Mouse (Mus musculus): ENCODE measurements around the gene Snai1. TPM values are rescaled to one million over a fixed set of nuclear protein-coding genes. Genes with fewer than 3 reads are reported as not detected.
A peak's percentile ranks its signal among the peaks of the same experiment; 100 is the strongest.

Gene Snai1
- polyA plus RNA-seq, 1 experiment from 2014 or later = 4.4 TPM

- Histone ChIP-seq H3K9ac (replicated peaks; ENCODE audit: low read depth, low read length) (peak overlapping the region; percentile 51), H3K4me2 (ENCODE audit: low read length) (peak overlapping the region; percentile 42), H3K27me3 (replicated peaks; ENCODE audit: control insufficient read depth, insufficient read depth, low read length) (no peaks in the 10 kb centered on the region; the same call in 1 of the 2 replicates), H3K4me3 (replicated peaks; ENCODE audit: low read length) (peak overlapping the region; percentile 23; the same call in 1 of the 2 replicates), H3K9me3 (ENCODE audit: control insufficient read depth, low read length) (no peaks in the 10 kb centered on the region), H3K27ac (ENCODE audit: low read length) (no peak overlapping the region), H3K36me3 (ENCODE audit: control insufficient read depth, insufficient read depth) (no peaks in the 10 kb centered on the region), H3K4me1 (replicated peaks; ENCODE audit: control insufficient read depth, insufficient read depth, low read length) (peaks cover 23% of the 10 kb centered on the region)
- no peak for ATAC-seq
- WGBS = 17% methylated on average over 24 of the region's 27 CpGs
Observed at GRCm38 (mm10) chr2:167559413-167559812, 21.4 kb downstream of the Snai1 start.

GRCm38 (mm10) chr2:167562101-167562500 lies 24.1 kb downstream of the Snai1 start:
- Histone ChIP-seq H3K36me3 (ENCODE audit: control insufficient read depth, insufficient read depth) (no peaks in the 10 kb centered on the region), H3K27me3 (replicated peaks; ENCODE audit: control insufficient read depth, insufficient read depth, low read length) (no peaks in the 10 kb centered on the region; the same call in 1 of the 2 replicates), H3K9me3 (ENCODE audit: control insufficient read depth, low read length) (no peaks in the 10 kb centered on the region), H3K9ac (replicated peaks; ENCODE audit: low read depth, low read length) (no peak overlapping the region), H3K4me3 (replicated peaks; ENCODE audit: low read length) (no peak overlapping the region), H3K4me2 (ENCODE audit: low read length) (no peak overlapping the region), H3K27ac (ENCODE audit: low read length) (no peak overlapping the region), H3K4me1 (replicated peaks; ENCODE audit: control insufficient read depth, insufficient read depth, low read length) (peaks cover 25% of the 10 kb centered on the region)
- 11% methylated on average over 8 of the region's 8 CpGs for whole genome bisulfite sequencing
- no peak; the same call in 1 of the 2 replicates for ATAC-seq

GRCm38 (mm10) chr2:167563035-167563434 lies 25.0 kb downstream of the Snai1 start:
- no peak overlapping the region for H3K27ac ChIP-seq (ENCODE audit: low read length)
- H3K4me1 ChIP-seq (replicated peaks; ENCODE audit: control insufficient read depth, insufficient read depth, low read length) = peaks cover 25% of the 10 kb centered on the region
- no peak overlapping the region for H3K9ac ChIP-seq (replicated peaks; ENCODE audit: low read depth, low read length)
- no peak for ATAC-seq
- no peaks in the 10 kb centered on the region; the same call in 1 of the 2 replicates for H3K27me3 ChIP-seq (replicated peaks; ENCODE audit: control insufficient read depth, insufficient read depth, low read length)
- H3K9me3 ChIP-seq (ENCODE audit: control insufficient read depth, low read length) = no peaks in the 10 kb centered on the region
- no peak overlapping the region for H3K4me2 ChIP-seq (ENCODE audit: low read length)
- no peaks in the 10 kb centered on the region for H3K36me3 ChIP-seq (ENCODE audit: control insufficient read depth, insufficient read depth)
- H3K4me3 ChIP-seq (replicated peaks; ENCODE audit: low read length) = no peak overlapping the region
- WGBS = 78% methylated on average over 5 of the region's 5 CpGs

GRCm38 (mm10) chr2:167563703-167564102 lies 25.7 kb downstream of the Snai1 start:
- Histone ChIP-seq H3K4me2 (ENCODE audit: low read length) (no peak overlapping the region), H3K9ac (replicated peaks; ENCODE audit: low read depth, low read length) (no peak overlapping the region), H3K27ac (ENCODE audit: low read length) (no peak overlapping the region), H3K36me3 (ENCODE audit: control insufficient read depth, insufficient read depth) (no peaks in the 10 kb centered on the region), H3K27me3 (replicated peaks; ENCODE audit: control insufficient read depth, insufficient read depth, low read length) (no peaks in the 10 kb centered on the region; the same call in 1 of the 2 replicates), H3K9me3 (ENCODE audit: control insufficient read depth, low read length) (no peaks in the 10 kb centered on the region), H3K4me3 (replicated peaks; ENCODE audit: low read length) (no peak overlapping the region), H3K4me1 (replicated peaks; ENCODE audit: control insufficient read depth, insufficient read depth, low read length) (peaks cover 25% of the 10 kb centered on the region)
- peak; percentile 28; the same call in 1 of the 2 replicates for ATAC-seq
- 51% methylated on average over 12 of the region's 12 CpGs for WGBS

- H3K4me1 ChIP-seq (replicated peaks; ENCODE audit: control insufficient read depth, insufficient read depth, low read length) = peaks cover 20% of the 10 kb centered on the region
- 89% methylated on average over 13 of the region's 13 CpGs for WGBS
- H3K4me3 ChIP-seq (replicated peaks; ENCODE audit: low read length) = no peak overlapping the region
- no peaks in the 10 kb centered on the region for H3K36me3 ChIP-seq (ENCODE audit: control insufficient read depth, insufficient read depth)
- H3K9me3 ChIP-seq (ENCODE audit: control insufficient read depth, low read length) = no peaks in the 10 kb centered on the region
- no peak overlapping the region for H3K4me2 ChIP-seq (ENCODE audit: low read length)
- H3K27me3 ChIP-seq (replicated peaks; ENCODE audit: control insufficient read depth, insufficient read depth, low read length) = no peaks in the 10 kb centered on the region; the same call in 1 of the 2 replicates
- H3K9ac ChIP-seq (replicated peaks; ENCODE audit: low read depth, low read length) = no peak overlapping the region
- ATAC-seq = no peak
- no peak overlapping the region for H3K27ac ChIP-seq (ENCODE audit: low read length)
Observed at GRCm38 (mm10) chr2:167564551-167565311, 26.7 kb downstream of the Snai1 start.

- Histone ChIP-seq H3K9me3 (ENCODE audit: control insufficient read depth, low read length) (no peaks in the 10 kb centered on the region), H3K4me2 (ENCODE audit: low read length) (no peak overlapping the region), H3K4me1 (replicated peaks; ENCODE audit: control insufficient read depth, insufficient read depth, low read length) (peaks cover 19% of the 10 kb centered on the region), H3K27me3 (replicated peaks; ENCODE audit: control insufficient read depth, insufficient read depth, low read length) (no peaks in the 10 kb centered on the region), H3K9ac (replicated peaks; ENCODE audit: low read depth, low read length) (no peak overlapping the region), H3K36me3 (ENCODE audit: control insufficient read depth, insufficient read depth) (no peaks in the 10 kb centered on the region), H3K4me3 (replicated peaks; ENCODE audit: low read length) (no peak overlapping the region), H3K27ac (ENCODE audit: low read length) (no peak overlapping the region)
- WGBS = 80% methylated on average over 3 of the region's 3 CpGs
- no peak for ATAC-seq
Observed at GRCm38 (mm10) chr2:167565312-167565656, 27.3 kb downstream of the Snai1 start.

GRCm38 (mm10) chr2:167565682-167566081 lies 27.7 kb downstream of the Snai1 start:
- Histone ChIP-seq H3K4me2 (ENCODE audit: low read length) (no peak overlapping the region), H3K4me3 (replicated peaks; ENCODE audit: low read length) (no peak overlapping the region), H3K27ac (ENCODE audit: low read length) (no peak overlapping the region), H3K27me3 (replicated peaks; ENCODE audit: control insufficient read depth, insufficient read depth, low read length) (no peaks in the 10 kb centered on the region), H3K36me3 (ENCODE audit: control insufficient read depth, insufficient read depth) (no peaks in the 10 kb centered on the region), H3K9ac (replicated peaks; ENCODE audit: low read depth, low read length) (no peak overlapping the region), H3K9me3 (ENCODE audit: control insufficient read depth, low read length) (no peaks in the 10 kb centered on the region), H3K4me1 (replicated peaks; ENCODE audit: control insufficient read depth, insufficient read depth, low read length) (peaks cover 19% of the 10 kb centered on the region)
- WGBS = 17% methylated on average over 19 of the region's 19 CpGs
- ATAC-seq = no peak

GRCm38 (mm10) chr2:167568112-167568511 lies 30.1 kb downstream of the Snai1 start:
- 87% methylated on average over 9 of the region's 9 CpGs for WGBS

GRCm38 (mm10) chr2:167569934-167570651 lies 32.1 kb downstream of the Snai1 start:
- no peaks in the 10 kb centered on the region for H3K9me3 ChIP-seq (ENCODE audit: control insufficient read depth, low read length)
- no peaks in the 10 kb centered on the region for H3K27me3 ChIP-seq (replicated peaks; ENCODE audit: control insufficient read depth, insufficient read depth, low read length)
- ATAC-seq = no peak
- no peak overlapping the region for H3K4me2 ChIP-seq (ENCODE audit: low read length)
- no peak overlapping the region for H3K27ac ChIP-seq (ENCODE audit: low read length)
- WGBS = 73% methylated on average over 13 of the region's 13 CpGs
- no peak overlapping the region for H3K4me3 ChIP-seq (replicated peaks; ENCODE audit: low read length)
- 0 out of 2 replicates have a peak, but pooled peaks cover 2% of the 10 kb centered on the region for H3K4me1 ChIP-seq (replicated peaks; ENCODE audit: control insufficient read depth, insufficient read depth, low read length)
- no peaks in the 10 kb centered on the region for H3K36me3 ChIP-seq (ENCODE audit: control insufficient read depth, insufficient read depth)
- H3K9ac ChIP-seq (replicated peaks; ENCODE audit: low read depth, low read length) = no peak overlapping the region

More at GRCm38 (mm10) chr2:167568112-167568511, 30.1 kb downstream of the Snai1 start:
- Histone ChIP-seq H3K9ac (replicated peaks; ENCODE audit: low read depth, low read length) (no peak overlapping the region), H3K9me3 (ENCODE audit: control insufficient read depth, low read length) (no peaks in the 10 kb centered on the region), H3K4me3 (replicated peaks; ENCODE audit: low read length) (no peak overlapping the region), H3K36me3 (ENCODE audit: control insufficient read depth, insufficient read depth) (no peaks in the 10 kb centered on the region), H3K4me1 (replicated peaks; ENCODE audit: control insufficient read depth, insufficient read depth, low read length) (peaks cover 9% of the 10 kb centered on the region; the same call in 1 of the 2 replicates), H3K4me2 (ENCODE audit: low read length) (no peak overlapping the region), H3K27ac (ENCODE audit: low read length) (no peak overlapping the region), H3K27me3 (replicated peaks; ENCODE audit: control insufficient read depth, insufficient read depth, low read length) (no peaks in the 10 kb centered on the region)
- ATAC-seq = no peak
